Mouse (Mus musculus) embryonic fibroblast, embryonic 13.5 days (primary cell): Measurements from ENCODE around the gene Gpat2. TPM values are rescaled to one million over a fixed set of nuclear protein-coding genes. Genes with fewer than 3 reads are reported as not detected.

ENCODE experiments used
- H3K27ac ChIP-seq: 2 replicates; pipeline ENCODE4 v1.5.1; 2012; ENCODE audit warnings: low read length, control low read depth, inconsistent platforms; ENCODE audit not compliant: insufficient read depth
- H3K4me1 ChIP-seq: 2 replicates; pipeline ENCODE4 v1.6.1; 2011; ENCODE audit warnings: low read length; ENCODE audit not compliant: control insufficient read depth, insufficient read depth
- H3K4me3 ChIP-seq: 2 replicates; pipeline ENCODE4 v1.5.1; 2011; ENCODE audit warnings: mild to moderate bottlenecking, control low read depth, low read length; ENCODE audit not compliant: insufficient read depth
- CTCF ChIP-seq: IDR thresholded peaks from 2 replicates; pipeline ENCODE4 v1.5.1; 2011; ENCODE audit warnings: mild to moderate bottlenecking, control low read depth, low read length, moderate library complexity, borderline replicate concordance; ENCODE audit not compliant: insufficient read depth
- POLR2A ChIP-seq: IDR thresholded peaks from 2 replicates; pipeline ENCODE4 v1.6.1; 2011; ENCODE audit warnings: low read depth, mild to moderate bottlenecking, control low read depth, low read length, moderate library complexity
- polyA plus RNA-seq: library from polyadenylated mRNA; stranded (reverse); fragments of >200 nt; gene quantifications from 2 replicates; pipeline ENCODE4 v1.2.4, GENCODE M21; 2011; ENCODE audit warnings: low read depth; ENCODE audit not compliant: missing spikeins, insufficient read length

Gene Gpat2
- polyA plus RNA-seq, 1 experiment = not detected

- TF ChIP-seq POLR2A = no peak
- peak; percentile 86 for TF ChIP-seq CTCF
- H3K4me1 ChIP-seq = no peaks in the 10 kb centered on the region
- H3K27ac ChIP-seq = no peak overlapping the region
- H3K4me3 ChIP-seq = no peak overlapping the region
Observed at GRCm38 (mm10) chr2:127462314-127462713, 37.3 kb downstream of the Gpat2 start.

DNA sequence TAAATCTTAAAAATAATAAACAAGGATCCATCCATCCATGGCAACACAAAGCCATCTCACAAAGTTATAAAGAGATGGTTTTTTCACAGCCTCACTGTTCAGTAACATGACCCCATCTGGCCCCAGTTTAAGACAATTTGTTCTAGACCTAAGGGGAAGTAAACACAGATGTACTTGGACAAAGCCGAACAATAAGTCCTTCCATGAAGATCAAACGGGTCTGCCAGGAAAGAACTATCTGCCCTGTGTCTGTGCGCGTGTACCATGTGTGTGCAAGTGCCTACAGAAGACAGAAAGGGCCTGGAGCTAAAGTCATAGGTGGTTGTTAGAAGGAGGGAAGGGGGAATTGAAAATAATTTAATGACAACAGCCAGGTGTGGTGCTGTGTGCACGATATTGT lies 45.2 kb downstream of the Gpat2 start:
- Histone ChIP-seq H3K27ac (no peak overlapping the region), H3K4me3 (no peak overlapping the region), H3K4me1 (no peaks in the 10 kb centered on the region)
- TF ChIP-seq POLR2A (no peak), CTCF (no peak)

- Histone ChIP-seq H3K4me3 (no peak overlapping the region), H3K4me1 (no peaks in the 10 kb centered on the region), H3K27ac (no peak overlapping the region)
- TF ChIP-seq CTCF (no peak), POLR2A (no peak)
Observed at GRCm38 (mm10) chr2:127470661-127471060, 45.7 kb downstream of the Gpat2 start.

DNA sequence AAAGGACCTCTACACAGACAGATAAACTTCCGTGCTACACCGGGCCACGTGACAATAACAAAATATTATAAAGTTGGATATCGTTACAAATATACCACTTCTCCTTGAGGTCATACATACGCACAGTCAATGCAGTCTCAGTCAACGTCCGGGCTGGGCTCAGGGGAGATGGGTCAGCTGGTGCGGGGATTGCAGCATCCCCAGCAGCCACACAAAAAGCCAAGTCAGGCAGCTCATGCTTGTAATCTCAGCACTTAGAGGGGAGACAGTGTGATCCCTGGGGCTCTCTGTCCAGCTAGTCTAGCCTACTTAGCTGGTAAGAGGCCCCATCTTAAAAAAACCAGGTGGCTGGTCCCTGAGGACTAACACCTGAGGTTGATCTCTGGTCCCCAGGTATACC lies 46.3 kb downstream of the Gpat2 start:
- TF ChIP-seq POLR2A (no peak), CTCF (no peak)
- no peaks in the 10 kb centered on the region for H3K4me1 ChIP-seq
- H3K4me3 ChIP-seq = no peak overlapping the region
- H3K27ac ChIP-seq = no peak overlapping the region

DNA sequence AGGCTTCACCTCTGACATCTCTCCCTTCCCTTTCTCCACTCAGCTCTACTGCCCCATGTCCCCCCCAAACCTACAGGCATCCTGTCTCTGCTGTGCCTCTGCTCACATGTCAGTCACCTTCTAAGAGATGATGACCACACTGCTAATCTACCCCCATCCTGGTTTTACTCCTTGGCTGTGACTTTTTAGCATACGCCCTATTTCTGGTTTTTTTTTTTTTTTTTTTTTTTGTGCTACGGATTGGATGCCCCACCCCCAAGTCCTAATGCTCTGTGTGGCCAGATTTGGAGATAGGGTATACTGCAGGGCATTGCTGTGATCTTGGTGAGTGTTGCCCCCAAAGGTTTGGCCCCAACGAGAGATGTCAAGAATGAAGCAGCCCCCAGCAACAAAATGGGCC lies 47.3 kb downstream of the Gpat2 start:
- Histone ChIP-seq H3K27ac (no peak overlapping the region), H3K4me1 (no peaks in the 10 kb centered on the region), H3K4me3 (no peak overlapping the region)
- TF ChIP-seq CTCF = no peak
- no peak for TF ChIP-seq POLR2A

DNA sequence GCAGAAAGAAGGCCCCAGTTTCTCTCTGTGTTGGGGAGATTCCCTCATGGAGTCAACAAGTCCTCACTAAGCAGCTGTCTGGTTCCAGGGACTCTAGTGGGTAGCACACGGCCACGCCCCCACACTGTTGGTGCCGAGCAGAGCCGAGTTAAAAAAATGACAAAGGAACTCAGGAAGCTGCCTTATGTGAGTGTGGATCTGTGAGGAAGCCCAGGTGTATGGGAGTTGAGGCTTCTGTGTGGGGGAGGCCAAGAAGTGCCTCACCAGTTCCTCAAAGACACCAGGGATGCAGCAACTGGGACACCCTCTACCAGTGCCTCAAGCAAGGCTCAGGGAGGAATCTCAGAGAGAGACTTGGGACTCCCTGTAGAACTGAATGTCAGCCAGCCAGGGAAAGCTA lies 54.2 kb downstream of the Gpat2 start:
- TF ChIP-seq CTCF (no peak), POLR2A (no peak)
- Histone ChIP-seq H3K27ac (no peak overlapping the region), H3K4me1 (peaks cover 3% of the 10 kb centered on the region), H3K4me3 (no peak overlapping the region)

- Histone ChIP-seq H3K27ac (no peak overlapping the region), H3K4me3 (no peak overlapping the region), H3K4me1 (peaks cover 5% of the 10 kb centered on the region)
- no peak for TF ChIP-seq CTCF
- TF ChIP-seq POLR2A = no peak
Observed at GRCm38 (mm10) chr2:127479763-127480162, 54.8 kb downstream of the Gpat2 start.

GRCm38 (mm10) chr2:127481841-127482532 lies 57.0 kb downstream of the Gpat2 start:
- peak overlapping the region; percentile 55 for H3K4me3 ChIP-seq
- TF ChIP-seq POLR2A = no peak; the same call in 1 of the 2 replicates
- TF ChIP-seq CTCF = no peak
- H3K27ac ChIP-seq = no peak overlapping the region
- H3K4me1 ChIP-seq = peaks cover 5% of the 10 kb centered on the region

DNA sequence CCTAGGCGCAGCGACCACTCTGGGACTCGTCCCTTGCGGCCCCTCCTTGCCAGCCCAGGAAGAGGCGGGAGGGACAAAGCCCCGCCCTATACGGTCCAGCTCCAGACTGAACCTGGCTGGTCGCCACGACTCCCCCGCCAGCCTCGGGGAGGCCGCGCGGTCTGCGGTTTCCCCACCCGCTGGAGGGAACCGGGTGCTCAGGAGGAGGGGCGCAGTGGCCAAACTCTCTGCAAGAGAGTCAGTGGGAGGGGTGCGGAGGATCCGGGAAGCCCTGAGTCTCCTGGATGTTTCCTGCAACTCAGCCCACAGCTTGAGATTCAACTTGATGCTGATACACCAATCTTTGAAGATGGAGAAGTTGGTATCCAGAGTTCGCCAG lies 57.5 kb downstream of the Gpat2 start:
- Histone ChIP-seq H3K4me1 (peaks cover 5% of the 10 kb centered on the region), H3K27ac (peak overlapping the region; percentile 23; the same call in 1 of the 2 replicates), H3K4me3 (peak overlapping the region; percentile 55)
- TF ChIP-seq POLR2A = peak; percentile 47; the same call in 1 of the 2 replicates
- TF ChIP-seq CTCF = no peak

DNA sequence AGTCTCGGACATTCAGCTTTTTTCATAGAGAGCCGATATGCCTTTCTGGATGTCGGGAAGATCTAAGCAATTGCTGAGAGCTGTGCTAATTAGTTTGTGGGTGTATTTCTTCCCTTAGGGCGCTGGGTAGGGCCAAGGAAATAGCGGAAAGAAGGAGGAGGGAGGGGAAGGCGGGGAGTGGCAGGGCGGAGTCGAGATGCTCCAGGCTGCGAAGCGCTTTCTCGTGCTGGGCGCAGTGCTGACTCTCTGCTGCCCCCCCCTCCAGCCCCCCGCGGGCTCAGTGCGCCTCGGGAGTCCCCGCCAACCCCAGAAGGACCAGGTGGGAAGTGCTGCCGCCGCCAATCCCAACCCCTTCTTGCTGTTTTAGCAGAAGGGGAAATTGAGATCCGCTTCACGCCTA lies 58.0 kb downstream of the Gpat2 start:
- Histone ChIP-seq H3K4me1 (peaks cover 5% of the 10 kb centered on the region), H3K4me3 (peak overlapping the region; percentile 55), H3K27ac (peak overlapping the region; percentile 23; the same call in 1 of the 2 replicates)
- no peak for TF ChIP-seq CTCF
- no peak for TF ChIP-seq POLR2A
